8 mouse cellular contexts compared by ENCODE assay signal in genomic region chr4:35155132-35155922, GRCm38 (mm10). TPM values are rescaled to one million over a fixed set of nuclear protein-coding genes. Genes with fewer than 3 reads are reported as not detected.
DNase-seq lines count a peak whose midpoint lies in the region; ATAC-seq lines count a peak whose summit lies in the region.

No protein-coding gene starts in this region.

- 26% methylated on average over 20 of the region's 20 CpGs for WGBS in embryonic facial prominence, embryonic 15.5 days
- WGBS in intestine, embryonic 14.5 days, result 20% methylated on average over 20 of the region's 20 CpGs
- WGBS in liver, embryonic 15.5 days (ENCODE audit: insufficient replicate concordance), result 23% methylated on average over 20 of the region's 20 CpGs

- peak overlapping the region; percentile 51 for H3K9ac ChIP-seq in embryonic facial prominence, embryonic 15.5 days
- H3K9ac ChIP-seq in intestine, embryonic 14.5 days (ENCODE audit: low read length), result peak overlapping the region; percentile 71
- peak overlapping the region; percentile 57; the same call in 1 of the 2 replicates for H3K9ac ChIP-seq in liver, embryonic 15.5 days

- H3K27me3 ChIP-seq in embryonic facial prominence, embryonic 15.5 days, result peaks cover 4% of the 10 kb centered on the region; the same call in 1 of the 2 replicates
- no peaks in the 10 kb centered on the region for H3K27me3 ChIP-seq in intestine, embryonic 14.5 days (replicated peaks; ENCODE audit: control insufficient read depth, insufficient read depth, low read length)
- H3K27me3 ChIP-seq in liver, embryonic 15.5 days, result peaks cover 31% of the 10 kb centered on the region

- H3K4me1 ChIP-seq in embryonic facial prominence, embryonic 15.5 days, result peaks cover 16% of the 10 kb centered on the region
- peaks cover 14% of the 10 kb centered on the region; the same call in 1 of the 2 replicates for H3K4me1 ChIP-seq in intestine, embryonic 14.5 days (replicated peaks; ENCODE audit: control insufficient read depth, insufficient read depth, low read length)
- peaks cover 10% of the 10 kb centered on the region; the same call in 1 of the 2 replicates for H3K4me1 ChIP-seq in liver, embryonic 15.5 days (replicated peaks)

- no peaks in the 10 kb centered on the region for H3K36me3 ChIP-seq in embryonic facial prominence, embryonic 15.5 days
- H3K36me3 ChIP-seq in intestine, embryonic 14.5 days (ENCODE audit: control insufficient read depth, insufficient read depth, low read length), result no peaks in the 10 kb centered on the region
- H3K36me3 ChIP-seq in liver, embryonic 15.5 days (replicated peaks), result no peaks in the 10 kb centered on the region

- DNase-seq in urinary bladder, postnatal 14 days (ENCODE audit: low spot score), result peak; percentile 65
- no peak for DNase-seq in urinary bladder, adult 2 months (ENCODE audit: low spot score)
- DNase-seq in intestine, embryonic 14.5 days (ENCODE audit: low spot score), result peak; percentile 80
- peak; percentile 57 for DNase-seq in neural tube, embryonic 10.5 days (ENCODE audit: extremely low spot score, low spot score)
- peak; percentile 75 for DNase-seq in thymus, postnatal 4 days
- DNase-seq in right cerebral cortex, postnatal 4 days, result no peak

- H3K9me3 ChIP-seq in embryonic facial prominence, embryonic 15.5 days (replicated peaks), result no peaks in the 10 kb centered on the region
- no peaks in the 10 kb centered on the region for H3K9me3 ChIP-seq in intestine, embryonic 14.5 days (ENCODE audit: control insufficient read depth, low read length)
- no peaks in the 10 kb centered on the region for H3K9me3 ChIP-seq in liver, embryonic 15.5 days (replicated peaks)

- peak overlapping the region; percentile 82; the same call in 1 of the 2 replicates for H3K27ac ChIP-seq in embryonic facial prominence, embryonic 15.5 days (replicated peaks)
- peak overlapping the region; percentile 88 for H3K27ac ChIP-seq in intestine, embryonic 14.5 days (ENCODE audit: low read depth)
- H3K27ac ChIP-seq in liver, embryonic 15.5 days (replicated peaks), result peak overlapping the region; percentile 76

- peak overlapping the region; percentile 61 for H3K4me3 ChIP-seq in embryonic facial prominence, embryonic 15.5 days (replicated peaks)
- peak overlapping the region; percentile 72 for H3K4me3 ChIP-seq in intestine, embryonic 14.5 days (ENCODE audit: low read depth, low read length)
- H3K4me3 ChIP-seq in liver, embryonic 15.5 days (replicated peaks), result peak overlapping the region; percentile 64

- no peak for ATAC-seq in embryonic facial prominence, embryonic 15.5 days (ENCODE audit: insufficient number of reproducible peaks, low FRiP score, low TSS enrichment, low read depth)
- peak; percentile 61 for ATAC-seq in intestine, embryonic 14.5 days (replicated peaks; ENCODE audit: low FRiP score, low TSS enrichment, low read depth)
- ATAC-seq in liver, embryonic 15.5 days (ENCODE audit: insufficient read depth), result peak; percentile 69

- peak overlapping the region; percentile 86 for H3K4me2 ChIP-seq in embryonic facial prominence, embryonic 15.5 days (replicated peaks)
- peak overlapping the region; percentile 88 for H3K4me2 ChIP-seq in intestine, embryonic 14.5 days (ENCODE audit: low read length)
- H3K4me2 ChIP-seq in liver, embryonic 15.5 days, result peak overlapping the region; percentile 84

RNA-seq across cellular contexts. Expression of gene Mob3b, which starts 2.0 kb away (rescaled TPM):
- 4.1 and 4.2 TPM in 2 replicates for polyA plus RNA-seq in urinary bladder, adult 2 months (2012; rRNA removed)
- 11.1 and 12.5 TPM in 2 replicates for polyA plus RNA-seq in embryonic facial prominence, embryonic 15.5 days (2015; fragmentation: Nextera tagmentation; extraction: Ambion mirVana)
- polyA plus RNA-seq in intestine, embryonic 14.5 days (2014; fragmentation: Nextera tagmentation; extraction: Ambion mirVana), result 21.2 and 21.3 TPM in 2 replicates
- 8.5 and 9.7 TPM in 2 replicates for polyA plus RNA-seq in liver, embryonic 15.5 days (2015; fragmentation: Nextera tagmentation; extraction: Ambion mirVana)

RNA-seq across cellular contexts. Expression of gene Ifnk, which starts 3.5 kb away (rescaled TPM):
- polyA plus RNA-seq in urinary bladder, adult 2 months (2012; rRNA removed), result not detected in 2 replicates
- not detected in 2 replicates for polyA plus RNA-seq in embryonic facial prominence, embryonic 15.5 days (2015; fragmentation: Nextera tagmentation; extraction: Ambion mirVana)
- polyA plus RNA-seq in intestine, embryonic 14.5 days (2014; fragmentation: Nextera tagmentation; extraction: Ambion mirVana), result 0.23 and 0.70 TPM in 2 replicates
- 0.10 TPM in 1 of 2 replicates, not detected in the other for polyA plus RNA-seq in liver, embryonic 15.5 days (2015; fragmentation: Nextera tagmentation; extraction: Ambion mirVana)

Comparison
In these comparisons a context has a peak if more than half of its experiments do, and no peak if none do; other contexts are left out.
1. DNase-seq: peak in urinary bladder, postnatal 14 days (single experiment), intestine, embryonic 14.5 days (single experiment), neural tube, embryonic 10.5 days (single experiment) and thymus, postnatal 4 days (single experiment); none in urinary bladder, adult 2 months (single experiment) and right cerebral cortex, postnatal 4 days (single experiment).
2. Peak in every context shown above with its lines, with median percentiles within 50 percentile points of each other: H3K27ac ChIP-seq, H3K4me2 ChIP-seq, H3K4me3 ChIP-seq and H3K9ac ChIP-seq.